ENCODE assay signal across 8 mouse cellular contexts in genomic region chr19:6047154-6047898, GRCm38 (mm10). TPM values are rescaled to one million over a fixed set of nuclear protein-coding genes. Genes with fewer than 3 reads are reported as not detected.
DNase-seq lines count a peak whose midpoint lies in the region; ATAC-seq and TF ChIP-seq lines count a peak whose summit lies in the region.

No protein-coding gene starts in this region.

- H3K27me3 ChIP-seq in heart, adult 2 months (ENCODE audit: control insufficient read depth, insufficient read depth, low read length), result no peaks in the 10 kb centered on the region
- H3K27me3 ChIP-seq in E14TG2a.4 (ENCODE audit: insufficient read depth, low read length), result no peaks in the 10 kb centered on the region
- no peaks in the 10 kb centered on the region for H3K27me3 ChIP-seq in embryonic facial prominence, embryonic 15.5 days
- no peaks in the 10 kb centered on the region for H3K27me3 ChIP-seq in limb, embryonic 10.5 days (ENCODE audit: low read depth, poor library complexity, severe bottlenecking)

- H3K79me2 ChIP-seq in heart, adult 2 months (replicated peaks; ENCODE audit: control insufficient read depth, insufficient read depth, low read length), result peaks cover 3% of the 10 kb centered on the region; the same call in 1 of the 2 replicates

- TF ChIP-seq POLR2A in heart, adult 2 months (IDR thresholded peaks at IDR 0.05; ENCODE audit: insufficient read depth, low read depth, low read length), result no peak
- no peak for TF ChIP-seq POLR2A in olfactory bulb, adult 2 months (IDR thresholded peaks at IDR 0.05; ENCODE audit: insufficient read depth, low read depth, low read length)

- TF ChIP-seq EP300 in heart, adult 2 months (IDR thresholded peaks at IDR 0.05; ENCODE audit: insufficient read depth, low read depth, low read length), result no peak

- no peak for TF ChIP-seq CTCF in heart, adult 2 months (IDR thresholded peaks at IDR 0.05)
- TF ChIP-seq CTCF in E14TG2a.4 (conservative IDR thresholded peaks at IDR 0.05; ENCODE audit: low read length), result no peak
- no peak for TF ChIP-seq CTCF in olfactory bulb, adult 2 months (IDR thresholded peaks at IDR 0.05; ENCODE audit: insufficient read depth, low read depth, low read length)

- H3K4me2 ChIP-seq in embryonic facial prominence, embryonic 15.5 days (replicated peaks), result peak overlapping the region; percentile 84

- H3K4me1 ChIP-seq in heart, adult 2 months (ENCODE audit: control insufficient read depth, insufficient read depth, low read length), result peaks cover 5% of the 10 kb centered on the region
- H3K4me1 ChIP-seq in E14TG2a.4 (replicated peaks; ENCODE audit: low read depth, low read length), result peaks cover 52% of the 10 kb centered on the region
- peaks cover 20% of the 10 kb centered on the region for H3K4me1 ChIP-seq in embryonic facial prominence, embryonic 15.5 days
- H3K4me1 ChIP-seq in limb, embryonic 10.5 days, result peaks cover 24% of the 10 kb centered on the region
- peaks cover 10% of the 10 kb centered on the region for H3K4me1 ChIP-seq in olfactory bulb, adult 2 months (ENCODE audit: control insufficient read depth, insufficient read depth, low read length)

- H3K27ac ChIP-seq in heart, adult 2 months, result peak overlapping the region; percentile 99
- peak overlapping the region; percentile 100 for H3K27ac ChIP-seq in embryonic facial prominence, embryonic 15.5 days (replicated peaks)
- peak overlapping the region; percentile 99 for H3K27ac ChIP-seq in limb, embryonic 10.5 days
- peak overlapping the region; percentile 63 for H3K27ac ChIP-seq in olfactory bulb, adult 2 months (ENCODE audit: insufficient read depth, low read depth, low read length)

- intact Hi-C loops in heart, adult 2 months (cut with DNase I), result loop anchor here (10.0 kb wide), 1 partner anchor 77 kb away; the partner anchor contains the start of gene Snx15
- intact Hi-C loops in heart, postnatal 10 days (cut with DNase I), result loop anchor here (5.0 kb wide), 1 partner anchor 80 kb away; the partner anchor contains the start of gene Snx15
- intact Hi-C loops in left cerebral cortex, postnatal 25 days (cut with DNase I), result loop anchor here (1.0 to 2.0 kb wide), 2 partner anchors 10 to 83 kb away; partner anchors contain the start of genes Fau, Mrpl49 and Pola2

- no peaks in the 10 kb centered on the region for H3K9me3 ChIP-seq in E14TG2a.4 (ENCODE audit: low read length)
- H3K9me3 ChIP-seq in embryonic facial prominence, embryonic 15.5 days (replicated peaks), result no peaks in the 10 kb centered on the region
- no peaks in the 10 kb centered on the region for H3K9me3 ChIP-seq in limb, embryonic 10.5 days (replicated peaks)

- peak overlapping the region; percentile 91 for H3K9ac ChIP-seq in heart, adult 2 months (ENCODE audit: low read depth, low read length)
- peak overlapping the region; percentile 86 for H3K9ac ChIP-seq in embryonic facial prominence, embryonic 15.5 days

- DNase-seq in heart, adult 2 months, result no peak
- no peak for DNase-seq in heart, postnatal 10 days
- no peak for DNase-seq in limb, embryonic 10.5 days (ENCODE audit: low spot score)
- no peak for DNase-seq in T-cell, adult 2 months (ENCODE audit: low spot score)
- no peak for DNase-seq in left cerebral cortex, postnatal 25 days (ENCODE audit: low spot score in 2 of 2)

- no peak; the same call in 1 of the 2 replicates for ATAC-seq in embryonic facial prominence, embryonic 15.5 days (ENCODE audit: insufficient number of reproducible peaks, low FRiP score, low TSS enrichment, low read depth)

- H3K4me3 ChIP-seq in heart, adult 2 months, result peak overlapping the region; percentile 82
- H3K4me3 ChIP-seq in E14TG2a.4 (replicated peaks; ENCODE audit: low read length), result peak overlapping the region; percentile 96
- peak overlapping the region; percentile 96 for H3K4me3 ChIP-seq in embryonic facial prominence, embryonic 15.5 days (replicated peaks)
- peak overlapping the region; percentile 89 for H3K4me3 ChIP-seq in limb, embryonic 10.5 days
- peak overlapping the region; percentile 88 for H3K4me3 ChIP-seq in olfactory bulb, adult 2 months (ENCODE audit: insufficient read depth, low read depth, low read length)

- no peaks in the 10 kb centered on the region for H3K36me3 ChIP-seq in heart, adult 2 months (ENCODE audit: control insufficient read depth, insufficient read depth, low read length)
- H3K36me3 ChIP-seq in E14TG2a.4 (ENCODE audit: insufficient read depth, low read length), result peaks cover 48% of the 10 kb centered on the region
- H3K36me3 ChIP-seq in embryonic facial prominence, embryonic 15.5 days, result peaks cover 43% of the 10 kb centered on the region
- peaks cover 46% of the 10 kb centered on the region for H3K36me3 ChIP-seq in limb, embryonic 10.5 days

- WGBS in heart, adult 2 months, result 1% methylated on average over 42 of the region's 44 CpGs
- WGBS in embryonic facial prominence, embryonic 15.5 days, result under 1% methylated on average over 44 of the region's 44 CpGs
- WGBS in limb, embryonic 10.5 days, result 2% methylated on average over 44 of the region's 44 CpGs
- WGBS in olfactory bulb, adult 2 months, result 1% methylated on average over 44 of the region's 44 CpGs

RNA-seq across cellular contexts. Expression of gene Syvn1, which starts 0.9 kb away (rescaled TPM):
- total RNA-seq in heart, adult 2 months (2021), result 10 to 100 TPM; 21.3 to 24.2 TPM
- polyA plus RNA-seq in heart, adult 2 months (2012; rRNA removed), result 17.1 and 23.1 TPM in 2 replicates
- total RNA-seq in heart, postnatal 10 days (2021), result 10 to 100 TPM; 19.5 TPM
- polyA plus RNA-seq in embryonic facial prominence, embryonic 15.5 days (2015; fragmentation: Nextera tagmentation; extraction: Ambion mirVana), result 34.2 and 39.8 TPM in 2 replicates
- 36.9 and 38.6 TPM in 2 replicates for polyA plus RNA-seq in limb, embryonic 10.5 days (2016; fragmentation: Nextera tagmentation; extraction: Ambion mirVana)
- not detected in 2 replicates for polyA plus RNA-seq in olfactory bulb, adult 2 months (2012; ENCODE audit: insufficient read depth, insufficient read length, low replicate concordance, missing spikeins)
- total RNA-seq in left cerebral cortex, postnatal 25 days (2021), result 10 to 100 TPM; 45.4 to 49.5 TPM

RNA-seq across cellular contexts. Expression of gene Mrpl49, which starts 10.3 kb away (rescaled TPM):
- total RNA-seq in heart, adult 2 months (2021), result 10 to 100 TPM; 37.1 to 39.0 TPM
- polyA plus RNA-seq in heart, adult 2 months (2012; rRNA removed), result 23.5 and 33.0 TPM in 2 replicates
- total RNA-seq in heart, postnatal 10 days (2021), result 10 to 100 TPM; 41.7 to 46.7 TPM
- 66.8 and 67.1 TPM in 2 replicates for polyA plus RNA-seq in embryonic facial prominence, embryonic 15.5 days (2015; fragmentation: Nextera tagmentation; extraction: Ambion mirVana)
- polyA plus RNA-seq in limb, embryonic 10.5 days (2016; fragmentation: Nextera tagmentation; extraction: Ambion mirVana), result 90.3 and 91.4 TPM in 2 replicates
- polyA plus RNA-seq in olfactory bulb, adult 2 months (2012; ENCODE audit: insufficient read depth, insufficient read length, low replicate concordance, missing spikeins), result not detected in 2 replicates
- 10 to 100 TPM; 45.1 to 47.0 TPM for total RNA-seq in left cerebral cortex, postnatal 25 days (2021)

RNA-seq across cellular contexts. Expression of gene Fau, which starts 10.3 kb away (rescaled TPM):
- 100 to 1,000 TPM; 550 to 636 TPM for total RNA-seq in heart, adult 2 months (2021)
- polyA plus RNA-seq in heart, adult 2 months (2012; rRNA removed), result 265 and 386 TPM in 2 replicates
- 100 to 1,000 TPM; 738 to 768 TPM for total RNA-seq in heart, postnatal 10 days (2021)
- polyA plus RNA-seq in embryonic facial prominence, embryonic 15.5 days (2015; fragmentation: Nextera tagmentation; extraction: Ambion mirVana), result 809 and 853 TPM in 2 replicates
- polyA plus RNA-seq in limb, embryonic 10.5 days (2016; fragmentation: Nextera tagmentation; extraction: Ambion mirVana), result 820 and 955 TPM in 2 replicates
- 1,126 and 1,387 TPM in 2 replicates for polyA plus RNA-seq in olfactory bulb, adult 2 months (2012; ENCODE audit: insufficient read depth, insufficient read length, low replicate concordance, missing spikeins)
- total RNA-seq in left cerebral cortex, postnatal 25 days (2021), result 100 to 1,000 TPM; 593 to 625 TPM

RNA-seq across cellular contexts. Expression of gene Znhit2, which starts 13.7 kb away (rescaled TPM):
- 10 to 100 TPM in 1 of 2 experiments, 1 to 10 TPM in 1; 9.9 to 13.4 TPM for total RNA-seq in heart, adult 2 months (2021)
- polyA plus RNA-seq in heart, adult 2 months (2012; rRNA removed), result 12.3 and 14.4 TPM in 2 replicates
- total RNA-seq in heart, postnatal 10 days (2021), result 10 to 100 TPM; 13.6 to 13.9 TPM
- 37.1 and 41.1 TPM in 2 replicates for polyA plus RNA-seq in embryonic facial prominence, embryonic 15.5 days (2015; fragmentation: Nextera tagmentation; extraction: Ambion mirVana)
- 35.2 and 36.1 TPM in 2 replicates for polyA plus RNA-seq in limb, embryonic 10.5 days (2016; fragmentation: Nextera tagmentation; extraction: Ambion mirVana)
- not detected in 2 replicates for polyA plus RNA-seq in olfactory bulb, adult 2 months (2012; ENCODE audit: insufficient read depth, insufficient read length, low replicate concordance, missing spikeins)
- total RNA-seq in left cerebral cortex, postnatal 25 days (2021), result 10 to 100 TPM; 33.4 to 38.1 TPM

RNA-seq across cellular contexts. Expression of gene Tm7sf2, which starts 20.8 kb away (rescaled TPM):
- total RNA-seq in heart, adult 2 months (2021), result 1 to 10 TPM; 2.7 to 3.7 TPM
- polyA plus RNA-seq in heart, adult 2 months (2012; rRNA removed), result 9.3 and 11.9 TPM in 2 replicates
- total RNA-seq in heart, postnatal 10 days (2021), result 1 to 10 TPM; 2.7 to 2.9 TPM
- polyA plus RNA-seq in embryonic facial prominence, embryonic 15.5 days (2015; fragmentation: Nextera tagmentation; extraction: Ambion mirVana), result 21.7 and 24.6 TPM in 2 replicates
- 24.4 and 28.8 TPM in 2 replicates for polyA plus RNA-seq in limb, embryonic 10.5 days (2016; fragmentation: Nextera tagmentation; extraction: Ambion mirVana)
- polyA plus RNA-seq in olfactory bulb, adult 2 months (2012; ENCODE audit: insufficient read depth, insufficient read length, low replicate concordance, missing spikeins), result not detected in 2 replicates
- 10 to 100 TPM; 24.9 to 25.2 TPM for total RNA-seq in left cerebral cortex, postnatal 25 days (2021)

Comparison
In these comparisons a context has a peak if more than half of its experiments do, and no peak if none do; other contexts are left out.
1. RNA of gene Mrpl49, which starts 10.3 kb away (polyA plus RNA-seq): 90.3 to 91.4 TPM in limb, embryonic 10.5 days, 66.8 to 67.1 TPM in embryonic facial prominence, embryonic 15.5 days and 23.5 to 33.0 TPM in heart, adult 2 months; not detected in olfactory bulb, adult 2 months; every median in the first group is over 10 times any median in the second.
2. Peak in every context shown above with its lines, with median percentiles within 50 percentile points of each other: H3K27ac ChIP-seq and H3K4me3 ChIP-seq.